Mouse (Mus musculus) liver, embryonic 16.5 days (tissue): ENCODE results near the gene Atp6v0a1. TPM values are rescaled to one million over a fixed set of nuclear protein-coding genes. Genes with fewer than 3 reads are reported as not detected.

Experiments
- ATAC-seq: fragments of 200-750 bp; cut with Nextera tagmentation; 2 replicates; pipeline ENCODE4 v1.8.0; 2017; ENCODE audit warnings: low read depth, mild to moderate bottlenecking, moderate number of reproducible peaks, moderate library complexity
- H3K27ac ChIP-seq: fragments of 300-500 bp; sonication (generic); 2 replicates; pipeline ENCODE4 v1.5.1; 2014; ENCODE audit warnings: mild to moderate bottlenecking, low read length
- H3K27me3 ChIP-seq: fragments of 300-500 bp; sonication (generic); 2 replicates; pipeline ENCODE4 v1.6.1; 2014; ENCODE audit warnings: low read depth, low read length, mixed read lengths; ENCODE audit not compliant: control insufficient read depth, insufficient read depth
- H3K36me3 ChIP-seq: fragments of 300-500 bp; sonication (generic); 2 replicates; pipeline ENCODE4 v1.6.1; 2014; ENCODE audit warnings: mild to moderate bottlenecking; ENCODE audit not compliant: control insufficient read depth, insufficient read depth
- H3K4me1 ChIP-seq: fragments of 300-500 bp; sonication (generic); 2 replicates; pipeline ENCODE4 v1.6.1; 2014; ENCODE audit warnings: low read depth, low read length, mixed read lengths; ENCODE audit not compliant: control insufficient read depth
- H3K4me2 ChIP-seq: fragments of 300-500 bp; sonication (generic); 2 replicates; pipeline ENCODE4 v1.6.1; 2014; ENCODE audit warnings: low read depth, low read length, mixed read lengths
- H3K4me3 ChIP-seq: fragments of 300-500 bp; sonication (generic); 2 replicates; pipeline ENCODE4 v1.5.1; 2014; ENCODE audit warnings: low read depth, mild to moderate bottlenecking, low read length
- H3K9ac ChIP-seq: fragments of 300-500 bp; sonication (generic); 2 replicates; pipeline ENCODE4 v1.6.1; 2014; ENCODE audit warnings: low read depth, low read length
- H3K9me3 ChIP-seq: fragments of 300-500 bp; sonication (generic); replicated peaks from 2 replicates; pipeline ENCODE4 v1.6.1; 2016; ENCODE audit warnings: low read length; ENCODE audit not compliant: control insufficient read depth
- WGBS: fragments of 180-500 bp; shearing (Covaris S2); extraction: QIAGEN DNeasy Blood & Tissue Kit; methylation state at CpG from one replicate; pipeline ENCODE4 v1.1.7; 2014; ENCODE audit not compliant: insufficient replicate concordance; 5-methylcytosine and 5-hydroxymethylcytosine counted together
- polyA plus RNA-seq: library from polyadenylated mRNA; unstranded; fragments of >200 nt; fragmentation: Nextera tagmentation; extraction: Ambion mirVana; gene quantifications from 2 replicates; pipeline ENCODE4 v1.2.1, GENCODE M21; 2015

Gene Atp6v0a1
- polyA plus RNA-seq, 1 experiment from 2014 or later, result 47.5 TPM

- Histone ChIP-seq H3K27ac (no peak overlapping the region), H3K9me3 (no peaks in the 10 kb centered on the region), H3K27me3 (no peaks in the 10 kb centered on the region), H3K4me1 (no peaks in the 10 kb centered on the region), H3K4me3 (no peak overlapping the region), H3K4me2 (no peak overlapping the region), H3K9ac (no peak overlapping the region), H3K36me3 (peaks cover 57% of the 10 kb centered on the region)
- 90% methylated on average over 8 of the region's 8 CpGs for WGBS
- no peak for ATAC-seq
Measured at GRCm38 (mm10) chr11:101029320-101029719, 20.1 kb downstream of the Atp6v0a1 start.

GRCm38 (mm10) chr11:101030136-101030807 lies 21.0 kb downstream of the Atp6v0a1 start:
- H3K36me3 ChIP-seq, result peaks cover 64% of the 10 kb centered on the region
- whole genome bisulfite sequencing, result 82% methylated on average over 10 of the region's 10 CpGs
- no peak overlapping the region for H3K4me2 ChIP-seq
- no peak overlapping the region for H3K9ac ChIP-seq
- H3K27me3 ChIP-seq, result no peaks in the 10 kb centered on the region
- no peaks in the 10 kb centered on the region for H3K4me1 ChIP-seq
- no peak for ATAC-seq
- no peak overlapping the region for H3K4me3 ChIP-seq
- H3K27ac ChIP-seq, result no peak overlapping the region
- H3K9me3 ChIP-seq, result no peaks in the 10 kb centered on the region

- ATAC-seq, result no peak
- WGBS, result 70% methylated on average over 4 of the region's 4 CpGs
- peaks cover 64% of the 10 kb centered on the region for H3K36me3 ChIP-seq
Measured at GRCm38 (mm10) chr11:101030808-101031156, 21.5 kb downstream of the Atp6v0a1 start.

GRCm38 (mm10) chr11:101031470-101031869 lies 22.2 kb downstream of the Atp6v0a1 start:
- no peak overlapping the region for H3K9ac ChIP-seq
- no peaks in the 10 kb centered on the region for H3K9me3 ChIP-seq
- peaks cover 67% of the 10 kb centered on the region for H3K36me3 ChIP-seq
- H3K4me3 ChIP-seq, result no peak overlapping the region
- no peaks in the 10 kb centered on the region for H3K27me3 ChIP-seq
- ATAC-seq, result no peak
- H3K27ac ChIP-seq, result no peak overlapping the region
- WGBS, result 68% methylated on average over 1 of the region's 1 CpGs
- H3K4me2 ChIP-seq, result no peak overlapping the region
- no peaks in the 10 kb centered on the region for H3K4me1 ChIP-seq

More at GRCm38 (mm10) chr11:101030808-101031156, 21.5 kb downstream of the Atp6v0a1 start:
- no peak overlapping the region for H3K9ac ChIP-seq
- H3K4me1 ChIP-seq, result no peaks in the 10 kb centered on the region
- no peaks in the 10 kb centered on the region for H3K27me3 ChIP-seq
- no peak overlapping the region for H3K27ac ChIP-seq
- no peaks in the 10 kb centered on the region for H3K9me3 ChIP-seq
- no peak overlapping the region for H3K4me3 ChIP-seq
- H3K4me2 ChIP-seq, result no peak overlapping the region

- H3K9me3 ChIP-seq, result no peaks in the 10 kb centered on the region
- H3K27ac ChIP-seq, result no peak overlapping the region
- no peaks in the 10 kb centered on the region for H3K27me3 ChIP-seq
- H3K4me3 ChIP-seq, result no peak overlapping the region
- H3K9ac ChIP-seq, result no peak overlapping the region
- no peak for ATAC-seq
- H3K36me3 ChIP-seq, result peaks cover 70% of the 10 kb centered on the region
- WGBS, result 91% methylated on average over 17 of the region's 17 CpGs
- H3K4me1 ChIP-seq, result no peaks in the 10 kb centered on the region
- no peak overlapping the region for H3K4me2 ChIP-seq
Measured at GRCm38 (mm10) chr11:101033856-101034500, 24.7 kb downstream of the Atp6v0a1 start.

GRCm38 (mm10) chr11:101034614-101035327 lies 25.5 kb downstream of the Atp6v0a1 start:
- H3K4me1 ChIP-seq, result no peaks in the 10 kb centered on the region
- H3K27me3 ChIP-seq, result no peaks in the 10 kb centered on the region
- H3K27ac ChIP-seq, result no peak overlapping the region
- H3K4me3 ChIP-seq, result no peak overlapping the region
- no peaks in the 10 kb centered on the region for H3K9me3 ChIP-seq
- peaks cover 72% of the 10 kb centered on the region for H3K36me3 ChIP-seq
- WGBS, result 90% methylated on average over 8 of the region's 8 CpGs
- no peak for ATAC-seq
- H3K9ac ChIP-seq, result no peak overlapping the region
- no peak overlapping the region for H3K4me2 ChIP-seq

GRCm38 (mm10) chr11:101035328-101035695 lies 26.1 kb downstream of the Atp6v0a1 start:
- Histone ChIP-seq H3K9me3 (no peaks in the 10 kb centered on the region), H3K4me2 (no peak overlapping the region), H3K27me3 (no peaks in the 10 kb centered on the region), H3K9ac (no peak overlapping the region), H3K27ac (no peak overlapping the region), H3K4me1 (no peaks in the 10 kb centered on the region), H3K4me3 (no peak overlapping the region), H3K36me3 (peaks cover 72% of the 10 kb centered on the region)
- WGBS, result 83% methylated on average over 4 of the region's 4 CpGs
- ATAC-seq, result no peak

- no peak for ATAC-seq
- no peak overlapping the region for H3K9ac ChIP-seq
- no peak overlapping the region for H3K4me2 ChIP-seq
- WGBS, result 84% methylated on average over 10 of the region's 10 CpGs
- no peaks in the 10 kb centered on the region for H3K4me1 ChIP-seq
- H3K4me3 ChIP-seq, result no peak overlapping the region
- no peaks in the 10 kb centered on the region for H3K27me3 ChIP-seq
- no peak overlapping the region for H3K27ac ChIP-seq
- H3K9me3 ChIP-seq, result no peaks in the 10 kb centered on the region
- H3K36me3 ChIP-seq, result peaks cover 74% of the 10 kb centered on the region
Measured at GRCm38 (mm10) chr11:101037795-101038194, 28.5 kb downstream of the Atp6v0a1 start.

GRCm38 (mm10) chr11:101045826-101046225 lies 36.6 kb downstream of the Atp6v0a1 start:
- Histone ChIP-seq H3K36me3 (peaks cover 86% of the 10 kb centered on the region), H3K9me3 (no peaks in the 10 kb centered on the region), H3K27ac (no peak overlapping the region), H3K4me2 (no peak overlapping the region), H3K27me3 (no peaks in the 10 kb centered on the region), H3K9ac (no peak overlapping the region), H3K4me1 (no peaks in the 10 kb centered on the region), H3K4me3 (no peak overlapping the region)
- no peak for ATAC-seq
- 87% methylated on average over 4 of the region's 4 CpGs for WGBS
